Mouse (Mus musculus): ENCODE measurements around the gene Clk3.

DNA sequence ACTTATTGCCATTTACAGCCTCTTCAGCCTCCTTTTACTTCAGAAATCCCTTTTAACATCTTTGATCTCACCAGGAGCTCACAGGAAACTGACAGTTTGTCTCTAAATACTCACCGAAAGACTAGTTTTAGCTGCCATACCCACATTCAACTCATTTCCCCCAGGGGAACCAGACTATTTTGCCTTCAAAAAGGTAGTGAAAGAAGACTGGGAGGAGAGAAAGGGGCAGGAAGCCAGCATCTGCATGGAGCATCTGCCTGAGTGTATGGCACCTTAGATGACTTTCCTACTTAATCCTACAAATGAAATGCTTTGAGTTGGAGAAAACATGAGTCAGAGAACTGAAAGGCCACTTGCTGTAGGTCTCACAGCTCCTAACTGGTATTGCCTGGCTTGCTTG, 48.4 kb upstream of the Clk3 start:
- TF ChIP-seq CTCF (IDR thresholded peaks at IDR 0.05) (no peak), EP300 (IDR thresholded peaks at IDR 0.05) (no peak)

All from lung, postnatal 0 days (tissue).